Mouse (Mus musculus) right cerebral cortex, postnatal 14 days (tissue): Measurements from ENCODE around the gene Fbxw26.
"Not testable (repeated sequence)": the region's sequence is repeated elsewhere in the genome, so short reads cannot be mapped to it uniquely, and the experiment has no call there.

Experiments used
- DNase-seq: peaks from one replicate; pipeline ENCODE4 v3.0.0; 2022

Fbxw26 gene

DNA sequence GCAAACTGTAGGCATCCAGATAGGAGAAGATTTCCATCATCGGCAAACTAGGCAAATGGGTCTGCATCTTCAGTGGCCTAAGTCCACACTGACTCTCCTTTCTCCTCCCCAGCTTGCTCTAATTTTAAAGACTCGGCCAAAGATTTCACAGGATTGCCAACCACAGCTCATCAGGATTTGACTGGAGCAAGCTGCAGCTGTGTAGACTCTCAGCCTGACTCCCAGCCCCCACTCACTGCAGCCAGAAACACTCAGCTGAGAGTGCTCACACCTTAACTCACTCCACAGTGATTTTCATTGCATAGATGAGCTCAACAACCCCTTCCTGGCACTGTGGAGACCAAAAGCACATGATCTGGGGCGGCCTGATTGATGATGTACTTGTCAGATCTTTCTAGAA, at the start of gene Fbxw26:
TSS of gene Fbxw26 (minus strand) at position 101 of the 400 bp plus-strand sequence.
- not testable (repeated sequence) for DNase-seq

DNA sequence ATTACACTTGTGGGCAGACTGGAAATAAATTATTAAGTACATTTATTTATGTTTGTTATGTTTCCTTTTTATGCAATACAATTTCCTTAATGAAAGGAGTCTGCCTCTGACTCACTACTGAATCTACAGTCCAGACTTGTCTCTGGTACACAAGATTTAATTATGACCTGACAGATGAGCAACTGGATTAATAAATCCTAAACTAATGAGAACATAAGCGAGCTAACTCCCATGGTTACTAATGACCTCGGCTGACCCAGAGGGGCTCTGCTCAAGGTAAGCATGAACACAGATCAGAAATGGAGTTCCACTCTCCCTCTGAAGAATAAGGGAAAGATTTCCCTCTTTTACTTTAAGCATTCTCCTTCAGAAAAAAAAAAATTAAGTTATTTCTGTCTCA, 49.3 kb upstream of the Fbxw26 start:
- no peak for DNase-seq

DNA sequence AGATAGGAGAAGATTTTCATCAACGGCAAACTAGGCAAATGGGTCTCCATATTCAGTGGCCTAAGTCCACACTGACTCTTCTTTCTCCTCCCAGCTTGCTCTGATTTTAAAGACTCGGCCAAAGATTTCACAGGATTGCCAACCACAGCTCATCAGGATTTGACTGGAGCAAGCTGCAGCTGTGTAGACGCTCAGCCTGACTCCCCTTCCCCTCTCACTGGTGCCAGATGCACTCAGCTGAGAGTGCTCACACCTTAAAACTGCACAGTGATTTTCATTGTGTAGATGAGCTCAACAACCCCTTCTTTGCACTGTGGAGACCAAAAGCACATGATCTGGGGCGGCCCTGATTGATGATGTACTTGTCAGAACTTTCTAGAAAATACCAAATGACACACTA, 44.7 kb upstream of the Fbxw26 start, which contains the start of gene Fbxw27:
TSS of gene Fbxw27 (minus strand) at position 101 of the 400 bp plus-strand sequence.
- DNase-seq, result not testable (repeated sequence)

DNA sequence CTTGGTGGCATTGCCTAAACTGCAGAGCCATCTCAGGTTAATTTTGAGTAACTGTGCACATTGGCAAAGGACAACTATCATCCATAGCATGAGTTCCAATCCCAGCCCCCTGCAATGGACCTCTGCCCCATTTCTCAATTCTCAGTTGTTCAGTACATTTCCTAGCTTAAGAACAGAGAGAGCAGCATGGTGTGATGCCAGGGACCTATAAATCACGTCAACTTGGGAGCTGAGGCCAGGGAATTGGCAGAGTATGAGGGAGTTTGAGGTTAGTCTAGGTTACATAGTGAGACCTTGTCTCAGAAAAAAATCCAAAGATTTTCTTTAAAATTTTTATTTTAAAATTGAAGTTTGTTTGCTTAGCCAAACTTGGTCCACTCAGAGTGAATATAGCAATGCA, 21.0 kb upstream of the Fbxw26 start:
- DNase-seq, result not testable (repeated sequence)

DNA sequence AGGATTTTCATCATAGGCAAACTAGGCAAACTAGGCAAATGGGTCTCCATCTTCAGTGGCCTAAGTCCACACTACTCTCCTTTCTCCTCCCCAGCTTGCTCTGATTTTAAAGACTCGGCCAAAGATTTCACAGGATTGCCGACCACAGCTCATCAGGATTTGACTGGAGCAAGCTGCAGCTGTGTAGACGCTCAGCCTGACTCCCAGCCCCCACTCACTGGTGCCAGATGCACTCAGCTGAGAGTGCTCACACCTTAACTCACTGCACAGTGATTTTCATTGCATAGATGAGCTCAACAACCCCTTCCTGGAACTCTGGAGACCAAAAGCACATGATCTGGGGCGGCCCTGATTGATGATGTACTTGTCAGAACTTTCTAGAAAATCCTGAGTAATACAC, 43.3 kb downstream of the Fbxw26 start, which contains the start of gene Fbxw18:
TSS of gene Fbxw18 (minus strand) at position 101 of the 400 bp plus-strand sequence.
- DNase-seq, result not testable (repeated sequence)

DNA sequence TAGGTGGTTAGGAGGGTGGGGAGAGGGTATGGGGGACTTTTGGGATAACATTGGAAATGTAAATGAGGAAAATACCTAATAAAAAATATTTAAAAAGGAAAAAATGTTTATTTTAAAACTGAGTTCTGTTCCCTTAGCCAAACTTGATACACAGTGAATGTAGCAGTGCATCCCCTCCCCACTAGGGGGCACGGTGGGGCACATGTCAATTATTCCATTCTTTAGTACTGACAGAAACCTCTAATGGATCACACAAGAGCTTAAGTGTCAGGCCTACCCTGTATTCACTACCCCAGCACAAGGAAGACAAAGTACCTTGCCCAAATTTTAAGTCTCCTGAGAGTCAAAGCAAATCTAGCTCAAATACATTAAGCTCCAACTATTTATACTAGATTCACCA, 60.6 kb downstream of the Fbxw26 start:
- DNase-seq, result peak; percentile 17
